27 mouse cellular contexts compared by ENCODE assay signal in genomic region chr9:44897024-44897423, GRCm38 (mm10). TPM values are rescaled to one million over a fixed set of nuclear protein-coding genes. Genes with fewer than 3 reads are reported as not detected.
DNase-seq lines count a peak whose midpoint lies in the region; ATAC-seq and TF ChIP-seq lines count a peak whose summit lies in the region.
"Had no signal": no experiment of that assay in that cellular context is flagged by ENCODE, and none has a peak within 500 bp of the region (broad histone marks: within the 10 kb centered on the region; RNA-seq: fewer than 3 reads in every experiment).

No protein-coding gene starts in this region.

- H3K9me3 ChIP-seq in stomach, postnatal 0 days (ENCODE audit: control insufficient read depth, low read length): no peaks in the 10 kb centered on the region
- no peaks in the 10 kb centered on the region for H3K9me3 ChIP-seq in kidney, embryonic 16.5 days (ENCODE audit: low read length)
- H3K9me3 ChIP-seq: embryonic facial prominence, embryonic 12.5 days; embryonic facial prominence, embryonic 15.5 days; heart, embryonic 12.5 days; heart, embryonic 15.5 days; hindbrain, embryonic 10.5 days had no signal

- no peaks in the 10 kb centered on the region for H3K27me3 ChIP-seq in stomach, postnatal 0 days (ENCODE audit: control insufficient read depth, insufficient read depth, low read length)
- H3K27me3 ChIP-seq in kidney, embryonic 16.5 days (ENCODE audit: insufficient read depth, low read length): no peaks in the 10 kb centered on the region
- H3K27me3 ChIP-seq: CH12.LX; embryonic facial prominence, embryonic 12.5 days; embryonic facial prominence, embryonic 15.5 days; heart, embryonic 12.5 days; heart, embryonic 15.5 days had no signal

- H3K4me3 ChIP-seq in stomach, postnatal 0 days (ENCODE audit: low read depth, low read length): no peak overlapping the region
- H3K4me3 ChIP-seq in kidney, embryonic 16.5 days (ENCODE audit: low read length): no peak overlapping the region
- H3K4me3 ChIP-seq: embryonic facial prominence, embryonic 12.5 days; embryonic facial prominence, embryonic 15.5 days; heart, embryonic 12.5 days; heart, embryonic 15.5 days; hindbrain, embryonic 10.5 days had no signal

- no peak overlapping the region for H3K9ac ChIP-seq in stomach, postnatal 0 days (ENCODE audit: low read length)
- H3K9ac ChIP-seq in kidney, embryonic 16.5 days (replicated peaks; ENCODE audit: low read length): no peak overlapping the region
- H3K9ac ChIP-seq: embryonic facial prominence, embryonic 12.5 days; embryonic facial prominence, embryonic 15.5 days; heart, embryonic 12.5 days; heart, embryonic 15.5 days; hindbrain, embryonic 14.5 days had no signal

- WGBS in stomach, postnatal 0 days: 51% methylated on average over 4 of the region's 4 CpGs
- 49% methylated on average over 4 of the region's 4 CpGs for WGBS in kidney, embryonic 16.5 days

- no peak overlapping the region for H3K4me2 ChIP-seq in stomach, postnatal 0 days (replicated peaks; ENCODE audit: low read depth)
- H3K4me2 ChIP-seq in kidney, embryonic 16.5 days (replicated peaks; ENCODE audit: low read depth, low read length): no peak overlapping the region
- H3K4me2 ChIP-seq: embryonic facial prominence, embryonic 12.5 days; embryonic facial prominence, embryonic 15.5 days; heart, embryonic 12.5 days; heart, embryonic 15.5 days; hindbrain, embryonic 14.5 days had no signal

- TF ChIP-seq EP300 in stomach, postnatal 0 days (optimal IDR thresholded peaks at IDR 0.05): no peak

- peak; percentile 82; the same call in 1 of the 2 replicates for ATAC-seq in frontal cortex, adult (ENCODE audit: low TSS enrichment)
- ATAC-seq in stomach, postnatal 0 days (ENCODE audit: low FRiP score, low TSS enrichment): no peak
- ATAC-seq in kidney, embryonic 16.5 days (ENCODE audit: low FRiP score, low TSS enrichment): no peak
- ATAC-seq: activated CD4-positive, CD25-positive, alpha-beta regulatory T cell, adult 4 months; forebrain, embryonic 14.5 days had no signal

- DNase-seq in frontal cortex, postnatal 14 days (ENCODE audit: low spot score in 2 of 2): no peak
- DNase-seq in left cerebral cortex, adult 18-20 months (ENCODE audit: low spot score in 2 of 2): peak; percentile 11 to 23
- DNase-seq in left cerebral cortex, postnatal 14 days (ENCODE audit: low spot score in 2 of 2): no peak
- DNase-seq in ZHBTc4 (ENCODE audit: low read depth, low spot score): peak; percentile 29
- DNase-seq in stomach, postnatal 0 days (ENCODE audit: low spot score): no peak
- DNase-seq: adrenal gland, postnatal 10 days; adrenal gland, postnatal 36 days; B cell, adult 2 months; cerebellum, adult 11 months; cerebellum, adult 2 months; cerebellum, adult 9-11 months; cerebellum, postnatal 25 days; gastrocnemius, postnatal 25 days; heart, adult 18-20 months; heart, postnatal 10 days; heart, postnatal 36 days had no signal

- intact Hi-C loops in left cerebral cortex, postnatal 14 days (cut with DNase I): no loop called here

- no peaks in the 10 kb centered on the region for H3K4me1 ChIP-seq in stomach, postnatal 0 days (replicated peaks; ENCODE audit: control insufficient read depth, insufficient read depth)
- no peaks in the 10 kb centered on the region for H3K4me1 ChIP-seq in kidney, embryonic 16.5 days (ENCODE audit: insufficient read depth, low read length)
- H3K4me1 ChIP-seq: embryonic facial prominence, embryonic 12.5 days; embryonic facial prominence, embryonic 15.5 days; heart, embryonic 15.5 days had no signal

- H3K27ac ChIP-seq in stomach, postnatal 0 days (replicated peaks): no peak overlapping the region
- no peak overlapping the region for H3K27ac ChIP-seq in kidney, embryonic 16.5 days (ENCODE audit: low read length)
- H3K27ac ChIP-seq: embryonic facial prominence, embryonic 12.5 days; embryonic facial prominence, embryonic 15.5 days; heart, embryonic 15.5 days; hindbrain, embryonic 10.5 days; hindbrain, embryonic 14.5 days had no signal

- TF ChIP-seq CTCF in stomach, postnatal 0 days (IDR thresholded peaks at IDR 0.05; ENCODE audit: low read depth): peak; percentile 12; the same call in 1 of the 2 replicates

- H3K36me3 ChIP-seq in stomach, postnatal 0 days (ENCODE audit: control insufficient read depth, insufficient read depth, low read length): no peaks in the 10 kb centered on the region
- H3K36me3 ChIP-seq in kidney, embryonic 16.5 days (ENCODE audit: insufficient read depth, low read length): no peaks in the 10 kb centered on the region
- H3K36me3 ChIP-seq: embryonic facial prominence, embryonic 12.5 days; embryonic facial prominence, embryonic 15.5 days; heart, embryonic 12.5 days; heart, embryonic 15.5 days; hindbrain, embryonic 10.5 days had no signal

RNA-seq across cellular contexts. Expression of gene Kmt2a, which starts 15.9 kb away (rescaled TPM):
- total RNA-seq in left cerebral cortex, adult 18-20 months (2021): 10 to 100 TPM; 84.1 to 88.1 TPM
- total RNA-seq in left cerebral cortex, postnatal 14 days (2021): 10 to 100 TPM; 44.2 to 54.4 TPM
- 3.9 and 4.3 TPM in 2 replicates for polyA plus RNA-seq in stomach, postnatal 0 days (2015; fragmentation: Nextera tagmentation; extraction: Ambion mirVana)
- 10.8 and 13.5 TPM in 2 replicates for polyA plus RNA-seq in kidney, embryonic 16.5 days (2015; fragmentation: Nextera tagmentation; extraction: Ambion mirVana)

RNA-seq across cellular contexts. Expression of gene Atp5l, which starts 23.5 kb away (rescaled TPM):
- 100 to 1,000 TPM; 316 to 362 TPM for total RNA-seq in left cerebral cortex, adult 18-20 months (2021)
- total RNA-seq in left cerebral cortex, postnatal 14 days (2021): 100 to 1,000 TPM; 372 to 384 TPM
- polyA plus RNA-seq in stomach, postnatal 0 days (2015; fragmentation: Nextera tagmentation; extraction: Ambion mirVana): 1,024 and 1,071 TPM in 2 replicates
- 677 and 753 TPM in 2 replicates for polyA plus RNA-seq in kidney, embryonic 16.5 days (2015; fragmentation: Nextera tagmentation; extraction: Ambion mirVana)

Comparison
In these comparisons a context has a peak if more than half of its experiments do, and no peak if none do; other contexts are left out.
1. DNase-seq: peak in left cerebral cortex, adult 18-20 months (2 of 2) and ZHBTc4 (single experiment); none in frontal cortex, postnatal 14 days (0 of 2), left cerebral cortex, postnatal 14 days (0 of 2) and stomach, postnatal 0 days (single experiment).